Mouse (Mus musculus): ENCODE measurements at regions not wholly inside any gene's neighbourhood (a gene's known extent, or its start where the extent isn't known, plus 50 kb on each side); places are given as distances from the start of the nearest gene placed in this dataset.

DNA sequence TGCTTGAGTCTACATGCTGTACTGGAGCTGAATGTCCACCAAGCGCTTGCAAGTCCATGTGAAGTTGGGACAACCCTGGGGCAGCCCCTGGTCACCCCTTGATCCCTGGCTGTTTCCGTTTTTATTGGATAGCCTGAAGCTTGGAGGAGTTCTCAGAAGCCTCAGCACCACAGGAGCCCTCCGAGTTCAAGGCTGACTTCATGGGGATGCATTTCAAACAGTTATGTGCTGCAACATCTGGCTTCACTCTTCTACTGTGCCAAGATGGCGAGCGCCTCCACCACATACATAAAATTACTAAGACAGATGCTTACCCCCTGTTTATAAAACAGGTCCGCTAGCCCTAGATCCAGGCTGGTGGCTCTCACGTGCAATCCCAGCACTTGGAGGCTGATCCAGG lies 120.1 kb upstream of the Zfp706 start:
- no peak for TF ChIP-seq CTCF (IDR thresholded peaks at IDR 0.05; ENCODE audit: insufficient read depth, low read depth, low read length)
- TF ChIP-seq POLR2A (IDR thresholded peaks at IDR 0.05; ENCODE audit: insufficient read depth, low read depth, low read length): no peak

Measured in olfactory bulb, adult 2 months (tissue).